Mouse (Mus musculus): ENCODE measurements at regions not wholly inside any gene's neighbourhood (a gene's known extent, or its start where the extent isn't known, plus 50 kb on each side); places are given as distances from the start of the nearest gene placed in this dataset.

GRCm38 (mm10) chr8:31033281-31033680 lies 2395.2 kb upstream of the 5930422O12Rik start:
- no peak for TF ChIP-seq POLR2A (IDR thresholded peaks at IDR 0.05; ENCODE audit: insufficient read depth, low read depth, low read length)
- no peak; the same call in 1 of the 2 replicates for TF ChIP-seq CTCF (IDR thresholded peaks at IDR 0.05)
